ENCODE assay signal across 18 mouse cellular contexts in genomic region chr1:138480694-138481093, GRCm38 (mm10).
DNase-seq lines count a peak whose midpoint lies in the region; ATAC-seq lines count a peak whose summit lies in the region.
"Had no signal": no experiment of that assay in that cellular context is flagged by ENCODE, and none has a peak within 500 bp of the region (broad histone marks: within the 10 kb centered on the region; RNA-seq: fewer than 3 reads in every experiment).

No protein-coding gene starts in this region.

- intact Hi-C loops in gastrocnemius, postnatal 36 days (cut with DNase I), result no loop called here

- peak; percentile 36; the same call in 1 of the 2 replicates for ATAC-seq in common myeloid progenitor, adult 5-6 weeks (replicated peaks; ENCODE audit: low read depth, poor library complexity, severe bottlenecking)
- peak; percentile 59 for ATAC-seq in megakaryocyte, adult 5-6 weeks (ENCODE audit: poor library complexity, severe bottlenecking)
- ATAC-seq: activated CD4-positive, CD25-positive, alpha-beta regulatory T cell, adult 4 months; forebrain, embryonic 14.5 days; forebrain, embryonic 16.5 days; Patski had no signal

- DNase-seq in 416B (ENCODE audit: low read depth), result peak; percentile 79
- no peak for DNase-seq in spleen, postnatal 36 days (ENCODE audit: low spot score in 2 of 2)
- DNase-seq in gastrocnemius, postnatal 36 days, result no peak
- DNase-seq in cerebellum, adult 11 months, result no peak
- DNase-seq: adrenal gland, adult 8-10 months; adrenal gland, postnatal 14 days; adrenal gland, postnatal 36 days; cerebellum, adult 2 months; cerebellum, adult 9-10 months; cerebellum, postnatal 10 days; cerebellum, postnatal 25 days; embryo, embryonic 11 days had no signal
